Mouse (Mus musculus): ENCODE measurements around the gene Mapk8ip3. TPM values are rescaled to one million over a fixed set of nuclear protein-coding genes. Genes with fewer than 3 reads are reported as not detected.

Gene Mapk8ip3
- polyA plus RNA-seq, 1 experiment from 2014 or later = 21.8 TPM

DNA sequence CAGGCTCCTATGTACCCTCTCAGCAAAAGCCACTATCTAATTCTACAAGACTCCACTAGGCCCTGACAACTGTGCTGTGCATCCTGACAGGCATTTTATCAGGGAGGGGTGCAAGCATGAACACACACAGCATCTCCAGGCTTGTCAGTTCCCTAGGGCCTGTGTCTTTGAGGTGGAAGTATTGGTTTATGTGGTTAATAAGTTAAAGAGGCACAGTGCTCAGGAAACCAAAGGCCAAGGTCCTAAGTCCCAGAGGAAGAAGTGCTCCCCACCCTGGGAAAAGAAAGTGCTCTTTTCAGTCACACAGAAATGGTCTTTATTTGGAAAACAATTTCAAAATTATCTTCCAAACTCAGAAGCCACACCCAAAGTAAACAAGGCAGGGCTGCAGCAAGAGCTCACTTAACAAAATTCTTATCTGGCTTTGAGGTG, 88.2 kb downstream of the Mapk8ip3 start:
- Histone ChIP-seq H3K27me3 (replicated peaks; ENCODE audit: control insufficient read depth, insufficient read depth, low read length) (no peaks in the 10 kb centered on the region; the same call in 1 of the 2 replicates), H3K4me2 (ENCODE audit: low read depth, low read length) (peak overlapping the region; percentile 56), H3K27ac (ENCODE audit: low read length) (peak overlapping the region; percentile 72), H3K4me1 (ENCODE audit: control insufficient read depth, insufficient read depth, low read length) (peaks cover 14% of the 10 kb centered on the region), H3K9me3 (ENCODE audit: control insufficient read depth, low read length) (no peaks in the 10 kb centered on the region), H3K36me3 (ENCODE audit: control insufficient read depth, insufficient read depth, low read length) (peaks cover 3% of the 10 kb centered on the region; the same call in 1 of the 2 replicates), H3K4me3 (ENCODE audit: low read length) (peak overlapping the region; percentile 42), H3K9ac (ENCODE audit: low read depth, low read length) (peak overlapping the region; percentile 39; the same call in 1 of the 2 replicates)
- ATAC-seq = peak; percentile 7; the same call in 1 of the 2 replicates

DNA sequence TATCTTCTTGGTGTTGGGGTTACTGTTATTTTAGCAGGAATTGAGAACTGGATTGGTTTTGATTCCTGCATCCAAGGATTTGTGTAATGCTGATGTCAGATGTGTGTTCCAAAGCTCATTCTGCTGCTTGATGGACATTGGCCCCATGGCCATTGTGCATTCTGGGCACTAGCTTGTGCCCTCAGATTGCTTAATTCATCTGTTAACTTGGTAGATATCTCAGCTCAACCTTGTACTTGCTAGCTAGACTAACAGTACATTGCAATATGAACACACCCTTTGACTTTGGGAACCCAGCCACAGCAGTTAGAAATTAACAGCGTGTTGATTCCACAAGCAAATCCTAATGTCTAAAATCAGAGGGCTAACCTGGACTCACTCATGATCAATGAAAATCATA, 89.4 kb downstream of the Mapk8ip3 start:
- Histone ChIP-seq H3K27me3 (replicated peaks; ENCODE audit: control insufficient read depth, insufficient read depth, low read length) (no peaks in the 10 kb centered on the region; the same call in 1 of the 2 replicates), H3K4me2 (ENCODE audit: low read depth, low read length) (no peak overlapping the region), H3K4me1 (ENCODE audit: control insufficient read depth, insufficient read depth, low read length) (peaks cover 14% of the 10 kb centered on the region), H3K9ac (ENCODE audit: low read depth, low read length) (no peak overlapping the region), H3K36me3 (ENCODE audit: control insufficient read depth, insufficient read depth, low read length) (no peaks in the 10 kb centered on the region), H3K4me3 (ENCODE audit: low read length) (no peak overlapping the region), H3K9me3 (ENCODE audit: control insufficient read depth, low read length) (no peaks in the 10 kb centered on the region), H3K27ac (ENCODE audit: low read length) (no peak overlapping the region)
- WGBS = 78% methylated on average over 1 of the region's 1 CpGs
- ATAC-seq = no peak

- ATAC-seq = peak; percentile 75
- peaks cover 5% of the 10 kb centered on the region; the same call in 1 of the 2 replicates for H3K4me1 ChIP-seq (ENCODE audit: control insufficient read depth, insufficient read depth, low read length)
- no peaks in the 10 kb centered on the region for H3K27me3 ChIP-seq (replicated peaks; ENCODE audit: control insufficient read depth, insufficient read depth, low read length)
- no peaks in the 10 kb centered on the region for H3K9me3 ChIP-seq (ENCODE audit: control insufficient read depth, low read length)
- H3K4me3 ChIP-seq (ENCODE audit: low read length) = no peak overlapping the region
- 37% methylated on average over 9 of the region's 9 CpGs for WGBS
- peak overlapping the region; percentile 7; the same call in 1 of the 2 replicates for H3K9ac ChIP-seq (ENCODE audit: low read depth, low read length)
- H3K36me3 ChIP-seq (ENCODE audit: control insufficient read depth, insufficient read depth, low read length) = no peaks in the 10 kb centered on the region
- peak overlapping the region; percentile 75 for H3K27ac ChIP-seq (ENCODE audit: low read length)
- peak overlapping the region; percentile 20 for H3K4me2 ChIP-seq (ENCODE audit: low read depth, low read length)
Observed at GRCm38 (mm10) chr17:24844525-24844924, 92.3 kb downstream of the Mapk8ip3 start.

DNA sequence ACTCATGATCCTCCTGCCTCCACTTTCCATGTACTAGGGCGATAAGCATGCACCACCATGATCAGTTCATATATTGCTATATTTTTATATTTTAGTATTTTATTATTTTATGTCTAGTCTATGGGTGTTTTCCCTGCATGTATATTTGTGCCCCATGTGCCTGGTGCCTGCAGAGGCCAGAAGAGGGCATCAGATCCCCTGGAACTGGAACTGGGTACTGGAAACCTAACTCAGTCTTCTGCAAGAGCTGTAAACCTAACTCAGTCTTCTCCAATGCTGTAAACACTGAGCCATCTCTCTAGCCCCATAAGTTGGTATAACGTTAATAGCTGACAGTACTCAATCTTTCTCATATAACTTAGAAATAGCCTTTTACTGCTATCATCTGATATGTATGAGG, 94.1 kb downstream of the Mapk8ip3 start:
- ATAC-seq = no peak
- Histone ChIP-seq H3K27me3 (replicated peaks; ENCODE audit: control insufficient read depth, insufficient read depth, low read length) (no peaks in the 10 kb centered on the region), H3K9me3 (ENCODE audit: control insufficient read depth, low read length) (no peaks in the 10 kb centered on the region), H3K4me2 (ENCODE audit: low read depth, low read length) (no peak overlapping the region), H3K27ac (ENCODE audit: low read length) (no peak overlapping the region), H3K36me3 (ENCODE audit: control insufficient read depth, insufficient read depth, low read length) (no peaks in the 10 kb centered on the region), H3K4me3 (ENCODE audit: low read length) (no peak overlapping the region), H3K4me1 (ENCODE audit: control insufficient read depth, insufficient read depth, low read length) (no peaks in the 10 kb centered on the region), H3K9ac (ENCODE audit: low read depth, low read length) (no peak overlapping the region)
- 66% methylated on average over 2 of the region's 2 CpGs for WGBS

Other genes starting within 250 kb of the Mapk8ip3 start
- gene Syngr3, start 247.0 kb downstream of the Mapk8ip3 start, polyA plus RNA-seq (2015; fragmentation: Nextera tagmentation; extraction: Ambion mirVana) = 6.0 and 6.9 TPM in 2 replicates
- 47.3 and 48.5 TPM in 2 replicates for gene Gfer, start 240.8 kb downstream of the Mapk8ip3 start, polyA plus RNA-seq (2015; fragmentation: Nextera tagmentation; extraction: Ambion mirVana)
- 17.7 and 19.0 TPM in 2 replicates for gene Noxo1, start 240.7 kb downstream of the Mapk8ip3 start, polyA plus RNA-seq (2015; fragmentation: Nextera tagmentation; extraction: Ambion mirVana)
- 63.5 and 68.4 TPM in 2 replicates for gene Tbl3, start 229.3 kb downstream of the Mapk8ip3 start, polyA plus RNA-seq (2015; fragmentation: Nextera tagmentation; extraction: Ambion mirVana)
- gene Rnf151, start 218.9 kb downstream of the Mapk8ip3 start, polyA plus RNA-seq (2015; fragmentation: Nextera tagmentation; extraction: Ambion mirVana) = 0.15 TPM in 1 of 2 replicates, not detected in the other
- 1,425 and 1,515 TPM in 2 replicates for gene Rps2, start 218.9 kb downstream of the Mapk8ip3 start, polyA plus RNA-seq (2015; fragmentation: Nextera tagmentation; extraction: Ambion mirVana)
- 376 and 382 TPM in 2 replicates for gene Ndufb10, start 212.5 kb downstream of the Mapk8ip3 start, polyA plus RNA-seq (2015; fragmentation: Nextera tagmentation; extraction: Ambion mirVana)
- gene Rpl3l, start 209.2 kb downstream of the Mapk8ip3 start, polyA plus RNA-seq (2015; fragmentation: Nextera tagmentation; extraction: Ambion mirVana) = not detected in 2 replicates
- 28.8 and 32.8 TPM in 2 replicates for gene Msrb1, start 200.3 kb downstream of the Mapk8ip3 start, polyA plus RNA-seq (2015; fragmentation: Nextera tagmentation; extraction: Ambion mirVana)
- gene Hs3st6, start 184.0 kb downstream of the Mapk8ip3 start, polyA plus RNA-seq (2015; fragmentation: Nextera tagmentation; extraction: Ambion mirVana) = 0.28 and 0.39 TPM in 2 replicates
- not detected in 2 replicates for gene Meiob, start 132.7 kb downstream of the Mapk8ip3 start, polyA plus RNA-seq (2015; fragmentation: Nextera tagmentation; extraction: Ambion mirVana)
- 86.5 and 95.5 TPM in 2 replicates for gene Hagh, start 96.8 kb downstream of the Mapk8ip3 start, polyA plus RNA-seq (2015; fragmentation: Nextera tagmentation; extraction: Ambion mirVana)
- 115 and 132 TPM in 2 replicates for gene Fahd1, start 86.6 kb downstream of the Mapk8ip3 start, polyA plus RNA-seq (2015; fragmentation: Nextera tagmentation; extraction: Ambion mirVana)
- gene Igfals, start 71.0 kb downstream of the Mapk8ip3 start, polyA plus RNA-seq (2015; fragmentation: Nextera tagmentation; extraction: Ambion mirVana) = 6.2 and 7.4 TPM in 2 replicates
- 58.9 and 61.3 TPM in 2 replicates for gene Nubp2, start 50.6 kb downstream of the Mapk8ip3 start, polyA plus RNA-seq (2015; fragmentation: Nextera tagmentation; extraction: Ambion mirVana)
- 33.9 and 34.4 TPM in 2 replicates for gene Spsb3, start 50.3 kb downstream of the Mapk8ip3 start, polyA plus RNA-seq (2015; fragmentation: Nextera tagmentation; extraction: Ambion mirVana)
- 28.3 and 33.0 TPM in 2 replicates for gene Eme2, start 41.9 kb downstream of the Mapk8ip3 start, polyA plus RNA-seq (2015; fragmentation: Nextera tagmentation; extraction: Ambion mirVana)
- gene Mrps34, start 41.9 kb downstream of the Mapk8ip3 start, polyA plus RNA-seq (2015; fragmentation: Nextera tagmentation; extraction: Ambion mirVana) = 121 and 129 TPM in 2 replicates
- gene Nme3, start 40.5 kb downstream of the Mapk8ip3 start, polyA plus RNA-seq (2015; fragmentation: Nextera tagmentation; extraction: Ambion mirVana) = 76.8 and 77.1 TPM in 2 replicates
- 146 and 163 TPM in 2 replicates for gene Jpt2, start 23.7 kb upstream of the Mapk8ip3 start, polyA plus RNA-seq (2015; fragmentation: Nextera tagmentation; extraction: Ambion mirVana)
- gene Cramp1l, start 78.8 kb upstream of the Mapk8ip3 start, polyA plus RNA-seq (2015; fragmentation: Nextera tagmentation; extraction: Ambion mirVana) = 3.1 and 3.3 TPM in 2 replicates
- 12.7 and 12.9 TPM in 2 replicates for gene Ift140, start 79.1 kb upstream of the Mapk8ip3 start, polyA plus RNA-seq (2015; fragmentation: Nextera tagmentation; extraction: Ambion mirVana)
- 22.2 and 25.8 TPM in 2 replicates for gene Tmem204, start 146.6 kb upstream of the Mapk8ip3 start, polyA plus RNA-seq (2015; fragmentation: Nextera tagmentation; extraction: Ambion mirVana)
- 32.1 and 32.3 TPM in 2 replicates for gene Telo2, start 179.0 kb upstream of the Mapk8ip3 start, polyA plus RNA-seq (2015; fragmentation: Nextera tagmentation; extraction: Ambion mirVana)
- 0.20 and 0.24 TPM in 2 replicates for gene Ptx4, start 183.8 kb upstream of the Mapk8ip3 start, polyA plus RNA-seq (2015; fragmentation: Nextera tagmentation; extraction: Ambion mirVana)
- gene Clcn7, start 196.4 kb upstream of the Mapk8ip3 start, polyA plus RNA-seq (2015; fragmentation: Nextera tagmentation; extraction: Ambion mirVana) = 21.8 and 23.5 TPM in 2 replicates
- gene Ccdc154, start 225.5 kb upstream of the Mapk8ip3 start, polyA plus RNA-seq (2015; fragmentation: Nextera tagmentation; extraction: Ambion mirVana) = 0.15 and 0.18 TPM in 2 replicates
- 1.3 and 1.6 TPM in 2 replicates for gene Gm38655, start 238.5 kb upstream of the Mapk8ip3 start, polyA plus RNA-seq (2015; fragmentation: Nextera tagmentation; extraction: Ambion mirVana)
- 35.1 and 39.7 TPM in 2 replicates for gene BC003965, start 247.6 kb upstream of the Mapk8ip3 start, polyA plus RNA-seq (2015; fragmentation: Nextera tagmentation; extraction: Ambion mirVana)

All from intestine, embryonic 16.5 days (tissue).